Mouse (Mus musculus): ENCODE data around the gene St5. TPM values are rescaled to one million over a fixed set of nuclear protein-coding genes. Genes with fewer than 3 reads are reported as not detected.

The St5 gene
- polyA plus RNA-seq, 1 experiment from 2014 or later = 19.7 TPM

DNA sequence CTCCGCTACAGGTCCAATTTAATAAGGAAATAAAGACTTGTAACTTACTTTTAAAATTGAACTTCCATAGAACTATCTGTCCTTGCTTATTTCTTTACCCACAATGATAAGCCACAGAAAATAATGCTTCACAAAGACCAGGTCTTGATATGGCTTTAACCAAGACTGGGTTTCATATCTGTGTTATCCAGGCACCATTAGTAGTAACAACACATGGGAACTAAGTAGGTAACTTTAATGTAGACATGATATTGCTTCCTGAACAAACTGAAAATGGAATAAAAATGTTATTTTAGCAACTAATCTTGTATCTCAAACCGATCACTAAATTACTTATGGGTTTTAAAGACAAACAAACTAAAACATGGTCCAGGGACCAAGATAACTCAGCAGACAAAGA is 44.1 kb downstream of the St5 start:
- no peaks in the 10 kb centered on the region for H3K9me3 ChIP-seq
- H3K4me1 ChIP-seq = no peaks in the 10 kb centered on the region
- H3K9ac ChIP-seq = no peak overlapping the region
- no peaks in the 10 kb centered on the region for H3K36me3 ChIP-seq (replicated peaks)
- H3K27me3 ChIP-seq (replicated peaks) = no peaks in the 10 kb centered on the region
- H3K27ac ChIP-seq = no peak overlapping the region
- ATAC-seq (replicated peaks) = no peak
- H3K4me3 ChIP-seq = no peak overlapping the region
- 89% methylated on average over 2 of the region's 2 CpGs for WGBS
- H3K4me2 ChIP-seq = no peak overlapping the region

DNA sequence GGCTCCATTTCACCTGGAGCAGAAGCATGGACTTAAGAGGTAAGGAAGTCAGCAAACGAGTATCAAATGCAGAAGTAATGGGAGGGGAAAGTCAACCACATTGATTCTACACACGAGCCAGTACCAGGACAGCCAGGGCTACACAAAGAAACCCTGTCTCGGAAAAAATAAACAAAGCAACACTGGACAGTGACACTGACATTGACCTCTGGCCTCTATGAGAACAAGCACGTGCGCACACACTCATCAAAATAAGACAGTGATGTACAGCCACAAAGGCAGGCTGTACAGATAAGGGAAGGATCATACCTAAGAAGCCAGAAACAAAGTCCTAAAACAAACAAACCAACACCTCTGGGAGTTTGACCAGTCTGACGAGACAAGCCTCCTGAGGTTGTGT is 45.5 kb downstream of the St5 start:
- H3K27me3 ChIP-seq (replicated peaks) = no peaks in the 10 kb centered on the region
- no peaks in the 10 kb centered on the region for H3K36me3 ChIP-seq (replicated peaks)
- H3K4me1 ChIP-seq = no peaks in the 10 kb centered on the region
- no peak overlapping the region for H3K9ac ChIP-seq
- no peak overlapping the region for H3K4me3 ChIP-seq
- no peak for ATAC-seq (replicated peaks)
- no peaks in the 10 kb centered on the region for H3K9me3 ChIP-seq
- H3K4me2 ChIP-seq = no peak overlapping the region
- WGBS = 73% methylated on average over 6 of the region's 6 CpGs
- H3K27ac ChIP-seq = no peak overlapping the region

DNA sequence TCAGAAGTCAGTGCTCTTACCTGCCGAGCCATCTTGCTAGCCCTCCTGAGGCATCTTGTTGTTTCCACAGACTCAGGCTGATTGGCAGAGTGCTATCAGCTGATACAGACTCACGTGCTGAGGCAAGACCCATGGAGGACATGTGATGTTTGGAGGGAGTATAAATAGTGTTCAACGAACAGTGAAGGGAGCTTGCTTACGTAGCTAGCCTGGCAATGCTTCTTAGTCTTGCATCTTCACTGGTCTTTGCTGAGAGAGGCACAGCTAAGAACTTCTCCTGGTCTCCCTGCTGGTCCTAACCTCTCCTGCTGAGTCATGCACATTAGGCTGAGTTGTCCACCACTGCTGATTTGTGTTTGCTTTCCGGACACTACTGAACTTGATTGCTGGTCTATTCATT is 48.5 kb downstream of the St5 start:
- H3K27me3 ChIP-seq (replicated peaks) = no peaks in the 10 kb centered on the region
- no peaks in the 10 kb centered on the region for H3K9me3 ChIP-seq
- H3K4me3 ChIP-seq = no peak overlapping the region
- 79% methylated on average over 5 of the region's 5 CpGs for WGBS
- H3K36me3 ChIP-seq (replicated peaks) = no peaks in the 10 kb centered on the region
- ATAC-seq (replicated peaks) = no peak
- H3K4me1 ChIP-seq = no peaks in the 10 kb centered on the region
- no peak overlapping the region for H3K9ac ChIP-seq
- no peak overlapping the region for H3K4me2 ChIP-seq
- H3K27ac ChIP-seq = no peak overlapping the region

DNA sequence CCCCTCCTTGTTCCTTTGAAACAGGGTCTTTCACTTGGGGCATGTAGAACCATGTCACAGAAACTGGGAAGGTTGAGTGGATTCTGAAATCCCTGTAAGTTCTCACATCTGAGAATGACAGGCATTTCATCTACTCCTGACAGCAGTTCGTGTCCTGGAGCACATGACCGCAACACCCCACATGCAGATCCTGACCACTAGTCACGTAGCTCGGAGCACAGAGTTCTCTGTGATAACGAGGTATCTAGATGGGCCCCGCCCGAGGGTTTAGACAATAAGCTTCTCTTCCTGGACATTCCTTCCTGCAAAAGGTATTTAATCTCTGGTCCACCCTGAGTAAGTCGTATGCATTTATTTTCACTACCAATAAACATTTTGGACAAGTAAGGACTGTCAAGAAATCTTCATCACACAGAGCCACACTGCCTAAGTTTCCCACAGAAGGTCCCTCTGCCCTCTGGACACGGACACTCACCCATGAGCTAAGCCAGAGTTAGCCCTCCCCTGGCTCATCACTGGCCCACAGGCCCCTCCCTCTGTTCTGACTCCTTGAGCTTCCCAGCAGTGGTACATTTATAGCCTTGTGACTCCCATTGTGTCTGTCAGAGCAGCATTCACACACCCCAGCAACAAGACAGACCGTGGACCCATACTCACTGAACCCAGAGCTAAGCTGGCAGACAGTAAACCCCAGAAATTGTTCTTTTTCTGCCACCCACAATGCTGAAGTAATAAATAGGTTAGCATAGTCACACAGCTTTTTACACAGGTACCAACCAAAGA is 54.4 kb downstream of the St5 start:
- 72% methylated on average over 10 of the region's 10 CpGs for WGBS
- H3K9ac ChIP-seq = no peak overlapping the region
- ATAC-seq (replicated peaks) = no peak

DNA sequence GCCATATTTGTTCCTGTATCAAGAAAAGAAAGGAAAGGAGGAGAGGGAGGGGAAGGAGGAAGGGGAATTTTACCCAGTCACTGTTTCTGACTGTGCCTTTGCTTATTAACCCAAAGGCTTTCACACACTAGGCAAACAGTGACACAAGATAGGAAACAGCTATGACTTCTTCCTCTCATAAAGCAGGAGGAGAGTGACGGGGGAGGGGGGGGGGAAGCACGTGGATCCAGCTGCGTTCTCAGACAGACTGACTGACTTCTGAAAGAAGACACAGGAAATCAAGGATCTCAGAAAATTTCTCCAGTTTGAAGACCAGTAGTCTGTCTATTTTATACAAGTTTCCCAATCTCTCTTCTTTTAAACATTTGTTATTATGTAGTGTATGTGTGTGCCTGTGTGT is 56.8 kb downstream of the St5 start:
- H3K9me3 ChIP-seq = no peaks in the 10 kb centered on the region
- H3K27ac ChIP-seq = no peak overlapping the region
- H3K9ac ChIP-seq = no peak overlapping the region
- H3K4me1 ChIP-seq = no peaks in the 10 kb centered on the region
- H3K27me3 ChIP-seq (replicated peaks) = no peaks in the 10 kb centered on the region
- no peaks in the 10 kb centered on the region for H3K36me3 ChIP-seq (replicated peaks)
- H3K4me2 ChIP-seq = no peak overlapping the region
- ATAC-seq (replicated peaks) = no peak
- 44% methylated on average over 3 of the region's 3 CpGs for WGBS
- no peak overlapping the region for H3K4me3 ChIP-seq

More for the DNA sequence above, 54.4 kb downstream of the St5 start:
- Histone ChIP-seq H3K36me3 (replicated peaks) (no peaks in the 10 kb centered on the region), H3K27me3 (replicated peaks) (no peaks in the 10 kb centered on the region), H3K4me3 (no peak overlapping the region), H3K27ac (no peak overlapping the region), H3K4me2 (no peak overlapping the region), H3K4me1 (no peaks in the 10 kb centered on the region), H3K9me3 (no peaks in the 10 kb centered on the region)

DNA sequence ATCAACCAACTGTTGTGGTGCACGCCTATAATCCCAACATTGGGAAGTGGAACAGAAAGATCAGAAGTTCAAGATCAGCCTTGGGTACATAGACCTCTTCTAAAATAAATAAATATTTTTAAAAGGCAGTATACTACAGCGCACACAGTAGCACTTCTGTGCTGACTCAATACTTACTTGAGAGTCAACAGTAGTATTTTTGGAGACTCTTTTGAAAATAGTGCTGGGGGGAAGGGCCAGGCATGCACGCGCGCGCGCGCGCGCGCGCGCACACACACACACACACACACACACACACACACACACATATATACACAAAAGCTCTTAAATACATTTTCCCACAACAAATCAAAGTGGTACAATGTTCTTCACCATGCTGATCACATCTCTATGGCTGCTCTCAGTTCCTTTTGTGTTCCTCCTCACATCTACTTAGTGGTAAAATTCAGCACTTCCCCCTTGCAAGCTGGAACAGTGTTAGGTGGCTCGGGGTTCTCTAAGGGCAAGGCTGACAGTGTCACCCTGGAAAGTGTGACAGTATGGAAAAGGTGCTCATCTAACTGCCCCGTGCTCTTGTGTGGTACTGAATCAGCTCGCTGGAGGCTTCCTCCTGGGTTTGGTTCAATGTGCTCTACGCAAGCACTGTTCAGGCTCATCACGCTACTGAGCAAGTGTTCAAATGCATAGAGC is 60.0 kb downstream of the St5 start:
- 95% methylated on average over 18 of the region's 18 CpGs for WGBS
- H3K27ac ChIP-seq = no peak overlapping the region
- H3K27me3 ChIP-seq (replicated peaks) = no peaks in the 10 kb centered on the region
- H3K36me3 ChIP-seq (replicated peaks) = no peaks in the 10 kb centered on the region
- no peak overlapping the region for H3K9ac ChIP-seq
- no peaks in the 10 kb centered on the region for H3K4me1 ChIP-seq
- no peak overlapping the region for H3K4me2 ChIP-seq
- H3K4me3 ChIP-seq = no peak overlapping the region
- ATAC-seq (replicated peaks) = no peak
- no peaks in the 10 kb centered on the region for H3K9me3 ChIP-seq

DNA sequence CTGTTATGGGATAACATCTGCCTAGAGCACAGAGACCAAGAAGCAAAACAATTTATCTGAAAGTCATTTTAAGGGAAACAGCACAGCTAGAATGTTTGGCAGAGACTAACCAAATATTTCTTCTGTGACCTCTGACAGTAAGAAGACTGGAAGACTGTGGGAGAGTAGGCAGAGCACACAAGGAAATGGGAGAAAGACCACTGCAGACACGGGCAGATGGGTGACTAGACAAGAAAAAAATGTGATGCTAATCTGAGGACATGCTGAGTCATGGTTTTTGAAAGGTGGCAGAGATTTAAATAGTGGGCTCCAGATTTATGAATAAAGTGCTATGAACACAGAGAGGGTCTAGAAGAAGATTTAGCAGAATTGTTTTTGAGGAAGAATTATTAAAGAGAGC is 61.4 kb downstream of the St5 start:
- Histone ChIP-seq H3K27ac (no peak overlapping the region), H3K36me3 (replicated peaks) (no peaks in the 10 kb centered on the region), H3K9me3 (no peaks in the 10 kb centered on the region), H3K4me3 (no peak overlapping the region), H3K4me1 (no peaks in the 10 kb centered on the region), H3K27me3 (replicated peaks) (no peaks in the 10 kb centered on the region), H3K4me2 (no peak overlapping the region), H3K9ac (no peak overlapping the region)
- 40% methylated on average over 1 of the region's 1 CpGs for WGBS
- no peak for ATAC-seq (replicated peaks)

DNA sequence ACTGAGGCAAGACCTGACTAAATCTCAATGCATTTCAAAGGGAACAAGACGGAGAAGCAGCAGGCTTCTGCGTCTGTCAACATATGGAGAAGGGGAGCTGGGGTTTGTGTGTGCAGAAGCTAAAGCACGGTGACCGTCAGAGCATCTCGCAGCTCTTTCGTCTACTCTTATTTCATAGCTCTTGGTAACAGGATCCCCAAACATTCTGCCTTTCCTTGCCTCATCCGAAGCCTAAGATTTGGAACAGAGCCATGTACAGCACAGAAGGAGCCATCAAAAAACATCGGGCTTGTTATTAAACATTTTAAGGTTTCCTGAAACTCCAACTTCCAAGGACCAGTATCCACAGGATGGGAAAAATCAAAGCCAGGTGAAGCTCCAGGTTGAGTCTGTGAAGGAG is 62.3 kb downstream of the St5 start:
- Histone ChIP-seq H3K9me3 (no peaks in the 10 kb centered on the region), H3K27ac (no peak overlapping the region), H3K9ac (no peak overlapping the region), H3K27me3 (replicated peaks) (no peaks in the 10 kb centered on the region), H3K4me2 (no peak overlapping the region), H3K4me1 (no peaks in the 10 kb centered on the region), H3K36me3 (replicated peaks) (no peaks in the 10 kb centered on the region), H3K4me3 (no peak overlapping the region)
- 87% methylated on average over 8 of the region's 8 CpGs for WGBS
- ATAC-seq (replicated peaks) = no peak

DNA sequence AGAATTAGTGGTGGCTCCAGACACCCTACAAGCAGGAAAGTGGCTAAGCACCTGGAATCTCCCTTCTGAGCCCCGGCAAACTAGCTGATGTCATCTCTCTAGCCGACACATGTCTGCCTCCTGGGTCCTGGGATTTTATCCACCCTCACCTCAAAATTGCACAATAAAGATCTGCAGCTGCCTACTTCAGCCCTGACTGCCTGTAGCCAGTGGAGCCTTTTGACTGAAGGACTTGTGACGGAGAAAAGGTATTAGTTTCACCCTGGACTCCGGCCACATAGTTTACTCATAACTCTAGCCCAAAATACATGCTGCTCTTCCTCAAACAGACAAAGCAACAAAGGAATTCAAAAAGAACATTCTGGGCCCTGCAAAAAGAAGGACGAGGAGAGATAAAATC is 66.0 kb downstream of the St5 start:
- Histone ChIP-seq H3K9me3 (no peaks in the 10 kb centered on the region), H3K4me2 (no peak overlapping the region), H3K9ac (no peak overlapping the region), H3K36me3 (replicated peaks) (no peaks in the 10 kb centered on the region), H3K4me3 (no peak overlapping the region), H3K27me3 (replicated peaks) (no peaks in the 10 kb centered on the region), H3K4me1 (no peaks in the 10 kb centered on the region), H3K27ac (no peak overlapping the region)
- ATAC-seq (replicated peaks) = no peak
- WGBS = 80% methylated on average over 5 of the region's 5 CpGs

DNA sequence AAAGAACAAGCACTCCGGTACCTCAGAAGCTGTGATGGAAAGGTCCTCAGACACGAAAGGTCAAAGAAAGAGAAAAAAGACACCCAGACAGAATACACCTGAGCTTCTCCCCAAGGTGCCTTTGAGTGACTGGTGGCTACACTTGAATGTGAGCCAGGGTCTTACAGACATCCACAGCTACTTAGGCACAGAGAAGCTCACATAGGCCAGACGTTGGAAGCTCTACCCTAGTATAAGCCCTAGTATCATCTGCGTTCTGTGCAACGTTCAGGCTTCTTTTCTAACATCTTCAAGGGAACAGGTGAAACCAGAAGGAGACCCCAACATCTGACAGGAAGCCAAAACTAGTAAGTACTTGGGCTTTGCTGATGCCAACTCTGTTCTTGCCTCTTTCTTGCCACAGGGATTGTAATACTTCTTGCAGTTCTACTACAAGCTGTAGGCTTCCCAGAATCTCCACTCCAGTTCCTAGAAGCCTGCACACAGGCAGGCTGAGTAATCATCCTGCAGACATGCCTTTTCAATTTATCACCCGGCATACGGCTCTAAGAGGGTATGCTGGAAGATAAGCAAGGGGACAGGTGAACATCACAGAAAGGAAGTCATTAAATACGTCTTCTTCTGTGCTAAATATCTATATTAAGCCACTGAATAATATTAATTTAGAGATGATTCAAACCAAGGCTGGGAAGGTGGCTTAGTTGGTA is 67.2 kb downstream of the St5 start:
- H3K27ac ChIP-seq = no peak overlapping the region

DNA sequence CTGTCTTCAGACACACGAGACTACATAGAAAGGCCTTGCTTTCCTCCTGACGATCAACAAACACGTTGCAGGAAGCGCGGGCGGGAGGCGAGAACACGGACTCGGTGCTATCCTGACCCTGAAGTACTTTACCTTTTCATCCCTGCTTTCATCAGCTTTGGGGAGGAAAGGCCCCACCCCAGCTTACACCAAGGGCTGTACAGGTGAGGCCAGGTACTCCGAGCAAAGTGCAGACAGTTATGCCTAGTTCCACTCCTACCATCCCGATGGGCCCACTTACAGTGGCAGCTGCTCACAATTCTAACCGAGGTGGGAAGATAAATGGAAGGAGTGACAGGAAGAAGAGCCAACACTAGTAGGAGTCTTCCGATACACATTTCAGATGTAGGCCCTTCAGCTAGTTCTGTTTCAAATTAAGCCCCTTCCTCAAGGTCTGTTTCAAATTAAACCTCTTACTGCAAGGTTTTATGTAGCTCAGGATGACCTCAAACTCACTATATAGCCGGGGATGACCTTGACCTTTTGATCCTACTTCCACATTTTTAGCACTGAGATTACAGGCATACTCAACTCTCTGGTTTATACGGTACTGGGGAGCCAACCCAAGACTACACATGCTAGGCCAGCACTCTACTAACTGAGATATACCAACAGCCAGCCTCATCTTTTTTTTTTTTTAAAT is 69.9 kb downstream of the St5 start:
- WGBS = 89% methylated on average over 15 of the region's 15 CpGs
- H3K4me3 ChIP-seq = no peak overlapping the region
- H3K36me3 ChIP-seq (replicated peaks) = no peaks in the 10 kb centered on the region
- no peak overlapping the region for H3K9ac ChIP-seq
- H3K27ac ChIP-seq = no peak overlapping the region
- no peaks in the 10 kb centered on the region for H3K9me3 ChIP-seq
- no peaks in the 10 kb centered on the region for H3K4me1 ChIP-seq
- no peaks in the 10 kb centered on the region for H3K27me3 ChIP-seq (replicated peaks)
- no peak overlapping the region for H3K4me2 ChIP-seq
- ATAC-seq (replicated peaks) = no peak

More for the DNA sequence above, 67.2 kb downstream of the St5 start:
- 84% methylated on average over 8 of the region's 8 CpGs for WGBS
- Histone ChIP-seq H3K4me2 (no peak overlapping the region), H3K9me3 (no peaks in the 10 kb centered on the region), H3K4me1 (no peaks in the 10 kb centered on the region), H3K9ac (no peak overlapping the region), H3K36me3 (replicated peaks) (no peaks in the 10 kb centered on the region), H3K4me3 (no peak overlapping the region), H3K27me3 (replicated peaks) (no peaks in the 10 kb centered on the region)
- ATAC-seq (replicated peaks) = no peak

DNA sequence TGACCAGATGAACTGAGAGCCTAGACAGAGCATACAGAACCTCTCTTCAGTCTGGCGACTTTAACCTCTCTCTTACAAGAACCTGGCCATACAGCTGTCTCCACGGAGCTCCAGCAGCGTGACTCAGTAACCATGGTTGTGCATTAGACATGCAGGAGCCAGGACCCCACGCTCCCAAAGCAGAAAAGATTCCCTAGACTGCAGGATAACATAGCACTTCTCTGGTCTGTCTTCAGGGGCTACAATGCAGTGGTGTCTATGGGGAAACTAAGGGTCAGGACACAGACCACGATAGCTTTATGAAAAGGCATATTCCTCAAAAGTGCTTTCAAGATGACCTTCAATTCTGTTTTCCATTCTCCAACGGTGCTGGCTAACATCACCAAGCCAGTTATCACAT is 72.1 kb downstream of the St5 start:
- no peaks in the 10 kb centered on the region for H3K4me1 ChIP-seq
- ATAC-seq (replicated peaks) = no peak
- no peak overlapping the region for H3K4me3 ChIP-seq
- no peak overlapping the region for H3K4me2 ChIP-seq
- no peak overlapping the region for H3K27ac ChIP-seq
- 65% methylated on average over 6 of the region's 6 CpGs for WGBS
- H3K9me3 ChIP-seq = no peaks in the 10 kb centered on the region
- H3K36me3 ChIP-seq (replicated peaks) = no peaks in the 10 kb centered on the region
- H3K27me3 ChIP-seq (replicated peaks) = no peaks in the 10 kb centered on the region
- H3K9ac ChIP-seq = no peak overlapping the region
